Mouse (Mus musculus) kidney, postnatal 25 days (tissue): Measurements from ENCODE around the gene Actr8.

ENCODE experiments used
- DNase-seq, 2 experiments: peaks; one replicate each; pipeline ENCODE4 v3.0.0; 2021; ENCODE audit warnings: mixed read lengths in 2 of 2

Actr8 gene

DNA sequence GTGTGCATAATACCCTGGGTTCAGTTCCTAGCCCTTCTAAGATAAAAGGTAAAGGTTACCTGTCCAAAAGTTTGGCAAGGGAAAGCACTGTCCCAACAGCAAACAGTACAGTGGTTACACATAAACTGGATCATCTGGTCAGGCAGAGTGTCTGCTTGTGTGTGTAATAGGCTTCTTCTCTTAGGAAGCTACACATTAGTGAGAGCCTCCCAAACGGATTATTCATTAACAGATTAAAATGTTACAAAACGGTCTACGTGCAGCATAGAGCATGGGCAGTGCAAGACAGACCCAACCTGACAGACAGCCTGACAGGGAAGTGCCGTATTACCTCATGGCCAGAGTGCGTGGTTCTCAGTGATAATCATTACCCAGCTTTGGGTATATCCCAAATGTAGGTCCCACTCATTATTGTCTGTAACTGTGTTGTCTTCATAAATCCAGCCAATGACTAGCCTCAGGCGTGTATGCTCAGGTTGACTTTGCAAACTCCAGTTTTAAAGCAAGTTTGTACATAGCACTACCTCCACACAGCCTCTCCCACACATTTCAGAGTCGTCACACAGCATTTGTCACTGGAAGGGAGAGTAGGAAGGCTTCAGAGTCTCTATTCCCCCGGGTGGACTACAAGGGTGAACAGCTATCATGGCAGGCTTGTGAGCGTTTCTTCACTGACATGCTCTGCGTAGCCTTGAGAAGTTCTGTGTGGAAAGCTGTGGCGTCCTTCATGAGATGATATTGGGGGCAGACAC lies 18.0 kb downstream of the Actr8 start:
- DNase-seq = peak; percentile 53 to 82

DNA sequence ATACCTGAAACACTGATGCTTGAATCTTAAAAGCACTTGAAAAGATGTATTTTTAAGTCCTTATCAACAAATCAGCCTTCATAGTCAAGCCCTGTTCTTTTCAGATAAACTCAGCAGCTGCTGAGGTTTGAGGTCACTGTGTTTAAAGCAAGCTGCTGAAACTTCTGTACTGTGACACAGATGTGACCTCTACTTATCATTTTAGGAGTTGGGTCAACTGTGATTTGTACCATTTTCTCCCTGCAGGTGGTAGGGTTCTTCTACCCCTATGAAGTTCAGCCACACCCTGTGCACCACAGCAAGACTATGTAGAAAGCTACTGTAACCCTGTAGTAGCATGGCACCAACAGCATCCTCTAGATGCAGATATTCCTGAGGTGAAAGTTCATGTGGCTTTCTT lies 19.2 kb downstream of the Actr8 start:
- no peak for DNase-seq

GRCm38 (mm10) chr14:29998747-29999474 lies 20.8 kb downstream of the Actr8 start:
- DNase-seq = no peak

GRCm38 (mm10) chr14:29999475-29999811 lies 21.3 kb downstream of the Actr8 start:
- no peak for DNase-seq

- DNase-seq = peak; percentile 89 to 95
Measured at GRCm38 (mm10) chr14:30008733-30009575, 30.8 kb downstream of the Actr8 start, which contains the start of the genes Il17rb and Chdh. Gene Il17rb (minus strand): TSS chr14:30008896. Gene Chdh (plus strand): TSS chr14:30009023.

- DNase-seq = peak; percentile 93 to 97
Measured at GRCm38 (mm10) chr14:30009864-30010560, 31.9 kb downstream of the Actr8 start.

DNA sequence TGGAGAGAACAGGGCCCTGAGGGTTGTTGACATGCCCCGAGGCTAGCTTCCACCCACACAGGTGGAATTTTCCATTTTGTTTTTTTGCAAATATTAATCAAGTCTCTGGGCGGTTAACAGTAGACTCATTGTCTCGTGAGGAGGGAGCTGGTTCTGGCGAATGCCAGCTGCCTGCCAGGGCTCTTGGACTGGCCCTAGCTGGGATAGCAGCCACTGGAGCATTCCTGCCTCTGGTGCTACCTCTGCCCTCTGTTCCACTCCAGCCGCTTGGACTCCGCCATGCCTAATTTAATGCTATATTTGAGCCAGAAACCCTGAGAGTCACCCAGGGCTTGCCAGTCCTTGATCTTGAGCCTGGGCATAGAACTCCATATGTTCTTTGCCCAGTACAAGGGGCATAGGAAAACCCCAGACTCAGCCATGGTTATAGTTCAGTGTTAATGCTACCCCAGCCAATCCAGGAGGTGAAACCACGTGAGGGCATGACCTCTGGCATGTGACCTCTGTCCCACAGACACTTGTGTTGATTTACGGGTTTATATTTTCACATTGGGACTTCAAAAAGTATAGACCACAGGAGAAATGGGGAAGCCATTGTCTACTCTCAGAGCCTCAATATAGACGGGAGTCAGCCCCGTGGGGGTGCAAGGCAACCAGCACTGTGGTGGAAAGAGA lies 33.9 kb downstream of the Actr8 start:
- DNase-seq = peak; percentile 82 to 95

- DNase-seq = no peak
Measured at GRCm38 (mm10) chr14:30014487-30014886, 36.4 kb downstream of the Actr8 start.

DNA sequence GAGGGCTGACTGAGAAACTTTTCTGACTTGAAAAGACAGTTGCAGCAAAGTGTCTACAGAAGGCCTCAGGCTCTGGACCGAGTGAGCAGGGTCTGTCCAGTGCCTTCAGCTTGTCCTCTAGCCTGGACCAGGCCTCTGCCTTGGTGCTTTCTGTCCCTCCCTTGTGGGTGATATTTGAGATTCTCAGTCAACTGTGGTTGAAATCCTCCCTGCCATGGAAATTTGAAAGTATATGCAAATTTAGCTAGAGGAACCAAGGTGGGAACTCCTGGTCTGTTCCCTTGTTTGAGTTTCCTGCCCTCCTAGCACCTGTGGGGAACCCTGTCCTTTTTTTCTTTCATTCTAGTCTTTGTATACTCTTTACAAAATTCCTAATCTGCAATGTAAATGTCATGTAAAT lies 36.9 kb downstream of the Actr8 start:
- DNase-seq = no peak

GRCm38 (mm10) chr14:30016666-30017065 lies 38.5 kb downstream of the Actr8 start:
- no peak for DNase-seq

DNA sequence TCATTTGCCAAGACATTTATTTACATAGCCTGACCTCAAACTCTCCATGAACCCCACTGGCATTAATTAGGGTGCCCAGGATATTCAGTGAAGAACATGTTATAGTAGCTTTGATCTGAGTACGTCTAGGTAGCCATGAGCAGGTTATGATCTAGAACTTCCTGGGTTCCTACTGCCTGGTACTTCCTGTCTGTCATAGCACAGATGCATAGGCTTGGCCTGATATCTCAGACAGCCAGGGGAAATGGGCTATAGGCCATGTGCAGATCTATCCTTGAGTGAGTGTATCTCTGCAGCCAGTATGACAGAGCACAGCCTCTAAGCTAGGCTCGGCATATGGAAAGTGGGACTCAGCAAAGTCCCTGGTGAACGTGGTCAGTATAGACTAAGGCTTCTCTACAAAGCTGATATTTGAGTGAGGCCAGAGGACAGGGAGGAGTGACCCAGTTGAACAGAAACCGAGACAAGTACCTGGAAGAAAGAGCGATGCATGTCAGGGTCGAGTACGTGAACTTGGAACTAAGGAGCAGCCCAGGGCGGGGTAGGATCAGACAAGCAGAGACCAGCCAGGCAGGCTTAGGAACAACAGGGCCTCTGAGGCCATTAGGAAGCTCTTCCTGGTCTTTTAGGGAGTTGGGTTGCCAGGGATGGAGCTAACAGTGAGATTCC lies 39.8 kb downstream of the Actr8 start:
- peak; percentile 48 to 80 for DNase-seq

DNA sequence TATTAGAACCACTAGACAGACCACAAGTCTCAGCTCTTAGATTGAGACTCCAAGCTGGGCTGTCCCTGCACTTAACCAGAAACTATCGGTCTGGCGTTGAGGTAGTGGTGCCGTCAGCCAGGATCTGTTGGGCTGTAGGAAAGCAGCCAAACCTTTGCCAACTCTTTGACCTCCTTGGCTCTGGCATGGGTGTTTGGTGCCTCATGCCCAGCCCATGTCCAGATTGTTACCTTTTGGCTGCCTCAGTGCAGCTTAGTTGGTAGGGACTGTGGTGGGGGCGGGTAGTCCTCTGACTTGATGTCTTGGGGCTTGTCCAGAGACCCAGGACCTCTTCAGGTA lies 40.3 kb downstream of the Actr8 start:
- DNase-seq = peak; percentile 35 to 75

DNA sequence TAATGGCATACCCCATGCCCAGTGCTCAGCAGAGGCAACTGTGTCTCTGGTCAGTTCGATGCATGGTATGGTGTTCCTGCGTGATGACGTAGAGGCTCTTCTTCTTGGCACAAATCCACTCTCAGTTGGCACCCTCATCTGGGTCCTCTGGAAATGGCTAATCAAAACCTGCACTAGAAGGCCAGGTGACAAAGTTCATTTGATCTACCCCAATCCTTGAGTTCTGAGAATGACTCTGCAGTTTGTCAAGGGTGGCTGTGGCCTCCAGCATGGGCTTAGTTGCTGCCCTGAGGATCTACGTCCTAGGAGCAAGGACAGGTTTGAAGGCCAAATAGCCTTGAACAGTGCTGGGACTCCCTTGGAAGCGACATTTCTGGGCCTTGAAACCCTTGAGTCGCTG lies 40.7 kb downstream of the Actr8 start:
- DNase-seq = peak; percentile 28 to 60

GRCm38 (mm10) chr14:30019375-30019774 lies 41.2 kb downstream of the Actr8 start:
- peak; percentile 73 to 84 for DNase-seq

DNA sequence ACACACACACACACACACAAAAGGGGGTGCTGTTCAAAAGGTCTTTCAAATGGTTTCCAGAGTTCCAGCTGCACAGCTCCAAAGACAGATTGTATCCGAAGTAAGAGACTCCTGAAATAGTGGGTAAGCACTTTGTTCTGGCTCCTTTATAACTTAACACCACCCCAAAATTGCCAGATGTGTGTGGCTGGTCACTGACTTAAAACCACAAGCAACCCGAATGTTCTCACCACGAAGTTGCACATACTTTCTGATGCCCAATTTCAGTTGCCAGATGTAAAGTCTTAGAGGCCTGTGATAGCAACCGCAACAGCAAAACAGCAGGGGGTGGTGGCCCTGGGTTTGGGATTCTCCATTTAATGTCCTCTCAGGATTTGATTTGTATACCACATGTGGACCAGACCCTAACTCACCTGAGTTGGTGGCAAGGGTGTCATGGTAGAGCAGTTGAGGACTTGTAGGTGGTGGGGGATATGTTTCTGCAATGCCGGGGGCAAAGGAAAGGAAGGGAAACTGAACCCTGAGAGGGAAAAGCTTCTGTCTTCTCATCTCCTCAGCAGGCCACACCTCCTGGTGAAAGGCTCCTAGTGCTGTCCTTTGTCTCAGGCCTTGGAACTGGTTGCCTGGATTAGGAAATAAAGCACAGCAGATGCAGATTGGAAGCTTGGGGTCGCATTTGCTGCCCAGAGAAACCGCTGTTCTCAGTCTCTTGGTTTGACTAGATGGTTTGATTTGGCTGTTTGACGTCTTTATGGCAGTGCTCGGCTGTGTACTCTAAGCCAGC lies 41.8 kb downstream of the Actr8 start:
- DNase-seq = no peak

DNA sequence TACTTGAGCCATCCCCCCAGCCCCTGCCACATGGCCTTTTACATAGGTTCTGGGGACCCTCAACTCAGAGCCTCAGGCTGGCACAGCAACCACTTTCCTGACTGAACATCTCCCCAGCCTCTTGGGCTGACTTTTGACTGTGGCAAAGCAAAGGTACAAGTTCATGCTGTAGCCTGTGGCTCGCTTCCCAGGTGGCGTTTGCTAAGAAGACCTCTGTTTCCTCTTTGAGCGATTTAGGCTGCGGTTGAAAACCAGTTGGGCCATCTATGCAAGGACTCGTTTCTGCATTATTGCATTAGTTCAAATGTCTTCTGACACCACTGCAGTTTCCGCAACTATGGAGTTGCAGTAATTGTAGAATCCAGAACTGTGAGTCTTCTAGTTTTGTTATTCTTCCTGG lies 44.3 kb downstream of the Actr8 start:
- DNase-seq = peak in 1 of 2 experiments; percentile 41

GRCm38 (mm10) chr14:30024387-30024786 lies 46.2 kb downstream of the Actr8 start:
- DNase-seq = no peak

DNA sequence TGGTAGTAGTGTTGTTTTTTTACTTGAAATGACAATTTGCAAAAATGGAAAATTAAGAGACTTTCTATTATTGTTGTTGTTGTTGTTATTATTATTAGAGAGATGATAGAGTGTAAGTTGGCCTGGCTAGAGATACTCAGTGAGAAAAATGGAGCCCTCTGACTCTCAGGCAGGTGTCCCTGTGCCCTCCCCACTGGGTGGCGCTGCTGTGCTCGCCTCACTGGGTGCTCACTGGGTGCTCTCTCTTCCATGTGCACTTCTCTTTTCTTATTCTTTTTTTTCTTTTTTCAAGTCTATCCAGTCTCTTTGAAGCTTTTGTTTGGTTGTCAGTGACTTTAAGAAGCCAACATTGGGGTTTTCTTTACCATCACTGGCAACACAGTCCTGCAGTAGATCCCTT lies 49.2 kb downstream of the Actr8 start:
- DNase-seq = peak; percentile 55 to 66

- DNase-seq = peak in 1 of 2 experiments; percentile 32
Measured at GRCm38 (mm10) chr14:30033405-30033804, 55.3 kb downstream of the Actr8 start.

GRCm38 (mm10) chr14:30038431-30038830 lies 60.3 kb downstream of the Actr8 start:
- DNase-seq = peak in 1 of 2 experiments; percentile 27

DNA sequence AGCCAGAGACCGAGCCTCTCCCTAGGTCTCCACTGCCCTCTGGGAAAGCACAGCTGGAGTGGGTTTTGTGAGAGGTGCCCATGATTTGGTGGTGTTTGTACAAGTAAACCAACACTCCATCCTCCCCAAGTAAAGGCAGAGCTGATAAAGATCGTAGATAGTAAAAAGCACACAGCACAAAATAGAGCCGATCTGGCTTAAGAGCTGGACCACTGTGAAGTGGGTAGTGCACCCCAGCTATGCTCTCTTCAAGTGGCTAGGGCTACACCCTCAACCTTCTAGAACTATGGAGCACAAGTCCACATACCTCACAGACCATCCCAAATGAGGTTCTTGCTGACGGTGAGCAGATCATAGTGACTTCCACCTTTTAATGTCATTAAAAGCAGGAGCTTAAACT lies 61.3 kb downstream of the Actr8 start:
- DNase-seq = peak in 1 of 2 experiments; percentile 7
